Mouse (Mus musculus) gastrocnemius, adult 8-10 months (tissue): ENCODE results near the gene Nxpe2. TPM values are rescaled to one million over a fixed set of nuclear protein-coding genes. Genes with fewer than 3 reads are reported as not detected.

Experiments
- DNase-seq, 2 experiments: peaks; one replicate each; pipeline ENCODE4 v3.0.0; 2022; ENCODE audit warnings: low spot score in 2 of 2
- total RNA-seq, 4 experiments: library from RNA; stranded (reverse); gene quantifications; 2 replicates each; pipeline ENCODE4 v1.2.4; 2022

Gene Nxpe2
- total RNA-seq, 4 experiments from 2014 or later, result 0.34 to 0.52 (median 0.46) TPM

DNA sequence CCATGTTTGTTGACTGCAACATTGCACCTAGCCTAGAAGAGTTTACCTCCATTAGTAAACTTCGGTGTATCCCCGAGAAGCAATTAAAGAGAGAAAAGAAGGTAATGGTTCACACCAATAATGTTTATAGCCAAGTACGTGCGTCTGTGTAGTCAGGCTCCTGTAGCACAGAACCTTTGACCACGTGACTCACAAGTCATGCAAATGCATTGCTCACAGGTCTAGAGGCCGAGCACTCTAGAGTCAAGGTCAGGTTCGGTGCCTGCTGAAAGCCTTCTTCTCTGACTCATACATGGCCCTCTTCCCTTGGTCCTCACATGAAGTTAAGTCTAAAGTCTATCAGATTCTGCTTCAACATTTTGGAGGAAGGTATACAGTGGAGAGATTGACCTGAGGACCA lies 54.3 kb downstream of the Nxpe2 start:
- no peak for DNase-seq

DNA sequence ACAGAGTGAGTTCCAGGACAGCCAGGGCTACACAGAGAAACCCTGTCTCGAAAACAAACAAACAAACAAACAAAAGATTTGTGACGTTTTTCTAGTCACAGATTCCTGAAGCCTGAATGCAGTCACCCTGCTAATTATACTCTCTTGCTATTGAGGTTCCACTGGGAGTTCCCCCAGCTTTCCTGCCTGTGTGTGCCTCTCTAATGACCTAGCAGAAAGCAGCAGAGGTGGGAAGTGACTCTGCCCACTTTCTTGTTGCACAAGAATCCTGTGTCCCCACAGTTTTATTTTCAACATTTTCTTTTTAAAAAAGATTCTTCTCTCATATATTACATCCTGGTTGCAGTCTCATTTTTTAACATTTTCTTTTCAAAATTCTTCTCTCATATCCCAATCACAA lies 58.5 kb downstream of the Nxpe2 start:
- no peak for DNase-seq

- DNase-seq, result no peak
Measured at GRCm38 (mm10) chr9:48290281-48290680, 63.0 kb downstream of the Nxpe2 start.

GRCm38 (mm10) chr9:48284221-48284620 lies 69.0 kb downstream of the Nxpe2 start:
- no peak for DNase-seq

DNA sequence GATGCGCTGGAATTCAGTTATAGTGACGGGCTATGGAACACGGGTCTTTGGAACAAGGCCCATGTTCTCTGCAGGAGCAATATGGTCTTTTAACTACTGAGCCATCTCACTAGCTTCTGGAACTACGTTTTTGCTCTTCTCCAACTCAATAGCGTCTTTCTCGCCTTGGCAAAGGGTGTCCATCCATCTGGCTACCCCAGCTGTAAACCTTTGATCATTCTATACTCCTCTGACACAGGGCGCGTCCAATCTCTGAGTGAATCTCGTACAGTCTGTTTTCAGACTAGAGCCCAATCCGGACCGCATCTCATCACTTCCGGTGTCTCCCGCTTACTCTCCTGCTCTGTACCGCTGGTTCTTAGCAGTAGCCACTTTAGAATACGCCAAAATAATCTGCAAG lies 76.4 kb downstream of the Nxpe2 start:
- no peak for DNase-seq

Other genes starting within 250 kb of the Nxpe2 start
- gene Nxpe4, start 191.4 kb downstream of the Nxpe2 start, total RNA-seq, result 1 to 10 TPM; 2.0 to 2.5 (median 2.4) TPM
- 10 to 100 TPM; 69.5 to 78.3 (median 73.0) TPM for gene Rexo2, start 127.2 kb upstream of the Nxpe2 start, total RNA-seq
- gene Rbm7, start 141.8 kb upstream of the Nxpe2 start, total RNA-seq, result 10 to 100 TPM; 11.9 to 15.8 (median 13.6) TPM
- gene Gm5617, start 142.0 kb upstream of the Nxpe2 start, total RNA-seq, result 10 to 100 TPM in 1 of 4 experiments, 1 to 10 TPM in 3; 7.8 to 11.7 (median 9.1) TPM